Mouse (Mus musculus) hindbrain, embryonic 14.5 days (tissue): ENCODE data around the gene Pphln1. TPM values are rescaled to one million over a fixed set of nuclear protein-coding genes. Genes with fewer than 3 reads are reported as not detected.
A peak's percentile ranks its signal among the peaks of the same experiment; 100 is the strongest.

ENCODE experiments used
- ATAC-seq: fragments of 200-750 bp; cut with Nextera tagmentation; 2 replicates; pipeline ENCODE4 v1.8.0; 2017; ENCODE audit warnings: moderate number of reproducible peaks, mild to moderate bottlenecking, moderate TSS enrichment, moderate library complexity; ENCODE audit not compliant: low FRiP score
- DNase-seq: peaks from one replicate; pipeline ENCODE4 v3.0.0-alpha.2; 2015; ENCODE audit warnings: low spot score
- H3K27ac ChIP-seq: fragments of 300-500 bp; sonication (generic); 2 replicates; pipeline ENCODE4 v1.5.1; 2014; ENCODE audit warnings: mild to moderate bottlenecking, moderate library complexity
- H3K27me3 ChIP-seq: fragments of 300-500 bp; sonication (generic); 2 replicates; pipeline ENCODE4 v1.6.1; 2014; ENCODE audit warnings: mild to moderate bottlenecking, low read length, mixed read lengths; ENCODE audit not compliant: control insufficient read depth, insufficient read depth
- H3K36me3 ChIP-seq: fragments of 300-500 bp; sonication (generic); replicated peaks from 2 replicates; pipeline ENCODE4 v1.6.1; 2014; ENCODE audit not compliant: control insufficient read depth, insufficient read depth
- H3K4me1 ChIP-seq: fragments of 300-500 bp; sonication (generic); replicated peaks from 2 replicates; pipeline ENCODE4 v1.6.1; 2014; ENCODE audit warnings: antibody characterized with exemption, low read length, mixed read lengths; ENCODE audit not compliant: control insufficient read depth, insufficient read depth
- H3K4me2 ChIP-seq: fragments of 300-500 bp; sonication (generic); replicated peaks from 2 replicates; pipeline ENCODE4 v1.6.1; 2014; ENCODE audit warnings: mild to moderate bottlenecking, moderate library complexity
- H3K4me3 ChIP-seq: fragments of 300-500 bp; sonication (generic); replicated peaks from 2 replicates; pipeline ENCODE4 v1.5.1; 2014; ENCODE audit warnings: mild to moderate bottlenecking, low read length
- H3K9ac ChIP-seq: fragments of 300-500 bp; sonication (generic); 2 replicates; pipeline ENCODE4 v1.6.1; 2014
- H3K9me3 ChIP-seq: fragments of 300-500 bp; sonication (generic); 2 replicates; pipeline ENCODE4 v1.6.1; 2016; ENCODE audit warnings: low read length; ENCODE audit not compliant: control insufficient read depth
- WGBS: fragments of 180-500 bp; shearing (Covaris S2); extraction: QIAGEN DNeasy Blood & Tissue Kit; methylation state at CpG from one replicate; pipeline ENCODE4 v1.1.7; 2014; 5-methylcytosine and 5-hydroxymethylcytosine counted together
- polyA plus RNA-seq: library from polyadenylated mRNA; unstranded; fragments of >200 nt; fragmentation: Nextera tagmentation; extraction: Ambion mirVana; gene quantifications from 2 replicates; pipeline ENCODE4 v1.2.1, GENCODE M21; 2014

Pphln1 gene
- polyA plus RNA-seq, 1 experiment from 2014 or later: 28.6 TPM

- no peaks in the 10 kb centered on the region for H3K27me3 ChIP-seq
- DNase-seq (no peak), ATAC-seq (no peak)
- H3K4me3 ChIP-seq: no peak overlapping the region
- no peaks in the 10 kb centered on the region for H3K9me3 ChIP-seq
- no peak overlapping the region for H3K9ac ChIP-seq
- H3K36me3 ChIP-seq: 0 out of 2 replicates have a peak, but pooled peaks cover 9% of the 10 kb centered on the region
- H3K4me2 ChIP-seq: no peak overlapping the region
- no peaks in the 10 kb centered on the region for H3K4me1 ChIP-seq
- H3K27ac ChIP-seq: no peak overlapping the region
Measured at GRCm38 (mm10) chr15:93456005-93456404, 57.9 kb downstream of the Pphln1 start.

DNA sequence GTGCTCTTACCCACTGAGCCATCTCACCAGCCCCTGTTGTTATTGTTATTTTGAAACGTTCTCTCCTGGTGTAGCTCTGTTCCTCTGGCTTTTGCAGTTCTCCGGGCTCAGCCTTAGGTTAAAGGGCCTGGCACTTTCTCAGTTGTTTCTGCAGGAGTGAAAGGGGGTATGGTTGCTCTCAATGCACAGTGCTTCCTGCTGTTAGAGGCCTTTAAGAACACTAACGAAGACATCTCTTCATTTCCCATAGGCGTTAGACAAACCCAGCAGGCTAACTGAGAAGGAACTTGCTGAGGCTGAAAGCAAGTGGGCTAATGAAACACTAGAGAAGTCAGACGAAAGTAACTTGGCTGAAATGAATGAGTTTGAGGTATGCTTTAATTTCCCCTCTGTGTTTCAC, 61.3 kb downstream of the Pphln1 start:
- no peak overlapping the region for H3K4me3 ChIP-seq
- no peaks in the 10 kb centered on the region for H3K4me1 ChIP-seq
- WGBS: 70% methylated on average over 5 of the region's 5 CpGs
- DNase-seq (no peak), ATAC-seq (no peak)
- 0 out of 2 replicates have a peak, but pooled peaks cover 9% of the 10 kb centered on the region for H3K36me3 ChIP-seq
- H3K27me3 ChIP-seq: no peaks in the 10 kb centered on the region
- no peak overlapping the region for H3K4me2 ChIP-seq
- no peak overlapping the region for H3K27ac ChIP-seq
- H3K9me3 ChIP-seq: no peaks in the 10 kb centered on the region
- H3K9ac ChIP-seq: no peak overlapping the region

GRCm38 (mm10) chr15:93461066-93461465, 62.9 kb downstream of the Pphln1 start:
- H3K27me3 ChIP-seq: no peaks in the 10 kb centered on the region
- H3K27ac ChIP-seq: no peak overlapping the region
- H3K9ac ChIP-seq: no peak overlapping the region
- H3K4me3 ChIP-seq: no peak overlapping the region
- WGBS: 97% methylated on average over 23 of the region's 23 CpGs
- peaks cover 21% of the 10 kb centered on the region for H3K36me3 ChIP-seq
- ATAC-seq: no peak
- H3K9me3 ChIP-seq: no peaks in the 10 kb centered on the region
- H3K4me1 ChIP-seq: no peaks in the 10 kb centered on the region
- no peak overlapping the region for H3K4me2 ChIP-seq
- DNase-seq: no peak

- Histone ChIP-seq H3K9ac (no peak overlapping the region), H3K4me3 (no peak overlapping the region), H3K4me1 (peaks cover 6% of the 10 kb centered on the region; the same call in 1 of the 2 replicates), H3K27me3 (no peaks in the 10 kb centered on the region), H3K9me3 (no peaks in the 10 kb centered on the region), H3K36me3 (no peaks in the 10 kb centered on the region), H3K4me2 (no peak overlapping the region; the same call in 1 of the 2 replicates), H3K27ac (no peak overlapping the region)
- WGBS: 44% methylated on average over 12 of the region's 12 CpGs
- peak; percentile 27 for DNase-seq
- no peak for ATAC-seq
Measured at GRCm38 (mm10) chr15:93471651-93472050, 73.5 kb downstream of the Pphln1 start.

GRCm38 (mm10) chr15:93472089-93472488, 73.9 kb downstream of the Pphln1 start:
- no peak overlapping the region for H3K9ac ChIP-seq
- no peak overlapping the region for H3K27ac ChIP-seq
- 43% methylated on average over 1 of the region's 1 CpGs for WGBS
- no peaks in the 10 kb centered on the region for H3K36me3 ChIP-seq
- DNase-seq: no peak
- ATAC-seq: no peak
- H3K4me3 ChIP-seq: no peak overlapping the region
- peaks cover 6% of the 10 kb centered on the region; the same call in 1 of the 2 replicates for H3K4me1 ChIP-seq
- H3K4me2 ChIP-seq: no peak overlapping the region; the same call in 1 of the 2 replicates
- no peaks in the 10 kb centered on the region for H3K9me3 ChIP-seq
- no peaks in the 10 kb centered on the region for H3K27me3 ChIP-seq

- Histone ChIP-seq H3K4me3 (no peak overlapping the region), H3K27me3 (no peaks in the 10 kb centered on the region), H3K4me1 (peaks cover 12% of the 10 kb centered on the region; the same call in 1 of the 2 replicates), H3K36me3 (no peaks in the 10 kb centered on the region), H3K9ac (no peak overlapping the region), H3K27ac (no peak overlapping the region), H3K9me3 (no peaks in the 10 kb centered on the region), H3K4me2 (no peak overlapping the region)
- ATAC-seq (no peak), DNase-seq (no peak)
- 94% methylated on average over 3 of the region's 3 CpGs for WGBS
Measured at GRCm38 (mm10) chr15:93474277-93474676, 76.1 kb downstream of the Pphln1 start.

DNA sequence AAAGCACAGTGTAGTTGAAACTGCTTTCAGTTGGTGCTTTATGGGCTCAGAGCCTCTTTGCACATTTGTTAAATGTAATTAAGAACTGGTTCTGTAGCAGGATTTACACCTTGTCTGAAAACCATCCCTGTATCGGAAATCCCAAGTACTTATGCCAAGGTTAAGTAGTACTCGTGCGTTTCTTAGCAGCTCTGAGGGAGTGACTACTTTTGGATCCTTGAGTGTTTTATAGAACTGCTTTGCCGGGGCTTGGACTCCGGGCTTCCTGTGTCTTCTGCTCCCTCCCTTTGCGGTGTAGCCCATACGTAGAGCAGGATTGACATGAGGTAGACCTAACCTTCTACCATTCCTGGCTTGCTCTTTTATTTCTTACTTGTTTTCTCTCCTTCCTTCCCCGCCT, 77.5 kb downstream of the Pphln1 start:
- H3K9ac ChIP-seq: no peak overlapping the region
- ATAC-seq (no peak), DNase-seq (no peak)
- H3K4me1 ChIP-seq: peaks cover 14% of the 10 kb centered on the region; the same call in 1 of the 2 replicates
- no peaks in the 10 kb centered on the region for H3K36me3 ChIP-seq
- H3K4me3 ChIP-seq: no peak overlapping the region
- no peaks in the 10 kb centered on the region for H3K9me3 ChIP-seq
- H3K27me3 ChIP-seq: no peaks in the 10 kb centered on the region
- 91% methylated on average over 8 of the region's 8 CpGs for WGBS
- H3K27ac ChIP-seq: no peak overlapping the region
- H3K4me2 ChIP-seq: no peak overlapping the region

GRCm38 (mm10) chr15:93477729-93478128, 79.6 kb downstream of the Pphln1 start:
- Histone ChIP-seq H3K4me2 (no peak overlapping the region), H3K4me1 (0 out of 2 replicates have a peak, but pooled peaks cover 8% of the 10 kb centered on the region), H3K27ac (no peak overlapping the region), H3K36me3 (no peaks in the 10 kb centered on the region), H3K4me3 (no peak overlapping the region), H3K27me3 (no peaks in the 10 kb centered on the region), H3K9me3 (no peaks in the 10 kb centered on the region), H3K9ac (no peak overlapping the region)
- ATAC-seq: no peak
- WGBS: 88% methylated on average over 4 of the region's 4 CpGs
- peak; percentile 61 for DNase-seq

- Histone ChIP-seq H3K4me1 (0 out of 2 replicates have a peak, but pooled peaks cover 8% of the 10 kb centered on the region), H3K4me2 (no peak overlapping the region), H3K9me3 (no peaks in the 10 kb centered on the region), H3K4me3 (no peak overlapping the region), H3K27me3 (no peaks in the 10 kb centered on the region), H3K36me3 (no peaks in the 10 kb centered on the region), H3K9ac (no peak overlapping the region), H3K27ac (no peak overlapping the region)
- 79% methylated on average over 3 of the region's 3 CpGs for WGBS
- ATAC-seq: no peak
- DNase-seq: no peak
Measured at GRCm38 (mm10) chr15:93478676-93479075, 80.5 kb downstream of the Pphln1 start.

DNA sequence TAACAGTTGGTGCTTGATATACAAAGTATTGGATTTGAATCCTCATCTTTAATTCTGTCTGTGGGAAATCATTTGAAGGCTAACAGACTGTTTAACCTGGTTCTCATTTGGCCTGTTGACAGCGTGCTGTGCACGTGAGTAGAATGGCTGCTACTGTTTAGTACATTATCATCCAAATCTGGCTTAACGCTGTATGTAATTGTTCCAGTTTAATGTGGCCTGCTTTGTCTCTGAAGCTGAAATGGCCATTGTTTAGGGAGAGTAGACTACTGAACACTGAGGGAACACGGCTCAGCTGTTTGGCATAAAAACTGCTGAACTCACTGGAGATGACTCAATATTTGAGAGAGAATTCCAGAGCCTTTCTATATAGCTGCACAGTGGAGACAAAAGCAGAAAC, 81.3 kb downstream of the Pphln1 start:
- no peak overlapping the region for H3K9ac ChIP-seq
- WGBS: 31% methylated on average over 4 of the region's 4 CpGs
- DNase-seq (peak; percentile 33), ATAC-seq (no peak)
- no peaks in the 10 kb centered on the region for H3K27me3 ChIP-seq
- 0 out of 2 replicates have a peak overlapping the region, but pooled peaks have one; percentile 36 for H3K27ac ChIP-seq
- 0 out of 2 replicates have a peak, but pooled peaks cover 8% of the 10 kb centered on the region for H3K4me1 ChIP-seq
- H3K36me3 ChIP-seq: no peaks in the 10 kb centered on the region
- no peak overlapping the region for H3K4me2 ChIP-seq
- H3K4me3 ChIP-seq: no peak overlapping the region
- no peaks in the 10 kb centered on the region for H3K9me3 ChIP-seq
